In the genomic region with DNA sequence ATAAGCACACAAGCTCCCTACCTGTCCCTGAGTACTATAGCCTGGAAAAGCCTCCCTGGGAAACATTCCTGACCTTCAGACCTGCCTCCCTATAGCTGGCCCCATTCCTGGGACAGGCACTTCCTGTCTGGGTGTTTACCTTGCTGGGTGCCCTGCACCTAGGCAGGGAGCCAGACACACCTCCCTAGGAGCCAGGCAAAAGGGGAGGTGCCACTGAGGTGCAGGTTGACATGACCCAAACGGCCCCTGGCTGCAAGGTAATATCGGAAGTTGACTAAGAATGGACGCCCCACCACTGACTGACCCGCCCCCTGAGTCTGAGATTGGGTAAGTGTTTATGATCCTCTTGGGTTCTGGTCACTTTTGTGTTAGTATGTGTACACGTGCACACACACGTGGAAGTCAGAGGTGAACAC, we compare ENCODE assay signal across 9 mouse cellular contexts. TPM values are rescaled to one million over a fixed set of nuclear protein-coding genes. Genes with fewer than 3 reads are reported as not detected.
DNase-seq lines count a peak whose midpoint lies in the region; ATAC-seq and TF ChIP-seq lines count a peak whose summit lies in the region.
"Had no signal": no experiment of that assay in that cellular context is flagged by ENCODE, and none has a peak within 500 bp of the region (broad histone marks: within the 10 kb centered on the region; RNA-seq: fewer than 3 reads in every experiment).

A gene (minus strand): TSS at position 71 of the 416 bp plus-strand sequence.

- H3K9me3 ChIP-seq in kidney, embryonic 15.5 days (replicated peaks): no peaks in the 10 kb centered on the region
- no peaks in the 10 kb centered on the region for H3K9me3 ChIP-seq in liver, embryonic 15.5 days (replicated peaks)
- H3K9me3 ChIP-seq in stomach, embryonic 14.5 days (ENCODE audit: control insufficient read depth, low read depth, low read length): no peaks in the 10 kb centered on the region

- intact Hi-C loops in left cerebral cortex, adult 2 months (cut with DNase I): no loop called here

- no peak within 1 kb of the TSS for H3K4me3 ChIP-seq in left cerebral cortex, adult 2 months
- no peak within 1 kb of the TSS for H3K4me3 ChIP-seq in kidney, embryonic 15.5 days (replicated peaks)
- H3K4me3 ChIP-seq in liver, embryonic 15.5 days (replicated peaks): peak within 1 kb of the TSS; percentile 41
- peak within 1 kb of the TSS; percentile 15; the same call in 1 of the 2 replicates for H3K4me3 ChIP-seq in stomach, embryonic 14.5 days (ENCODE audit: low read depth, low read length)

- no peaks in the 10 kb centered on the region for H3K36me3 ChIP-seq in kidney, embryonic 15.5 days
- H3K36me3 ChIP-seq in liver, embryonic 15.5 days (replicated peaks): no peaks in the 10 kb centered on the region
- no peaks in the 10 kb centered on the region for H3K36me3 ChIP-seq in stomach, embryonic 14.5 days (ENCODE audit: control insufficient read depth, insufficient read depth, low read length)

- no peak for DNase-seq in left cerebral cortex, adult 2 months (ENCODE audit: extremely low spot score in 1 of 2, low spot score in 2 of 2)
- DNase-seq in left cerebral cortex, adult 9 months (ENCODE audit: low spot score in 2 of 2): no peak
- no peak for DNase-seq in gastrocnemius, postnatal 25 days
- DNase-seq in adipocyte (ENCODE audit: low spot score): no peak

- H3K4me2 ChIP-seq in kidney, embryonic 15.5 days: no peak within 1 kb of the TSS
- peak within 1 kb of the TSS; percentile 46 for H3K4me2 ChIP-seq in liver, embryonic 15.5 days
- H3K4me2 ChIP-seq in stomach, embryonic 14.5 days (replicated peaks; ENCODE audit: low read depth, low read length): peak within 1 kb of the TSS; percentile 11; the same call in 1 of the 2 replicates

- H3K27ac ChIP-seq in left cerebral cortex, adult 2 months: no peak within 1 kb of the TSS
- H3K27ac ChIP-seq in kidney, embryonic 15.5 days: peak within 1 kb of the TSS; percentile 82
- peak within 1 kb of the TSS; percentile 73 for H3K27ac ChIP-seq in liver, embryonic 15.5 days (replicated peaks)
- peak within 1 kb of the TSS; percentile 34; the same call in 1 of the 2 replicates for H3K27ac ChIP-seq in stomach, embryonic 14.5 days (ENCODE audit: low read length)

- H3K27me3 ChIP-seq in kidney, embryonic 15.5 days: no peaks in the 10 kb centered on the region
- no peaks in the 10 kb centered on the region for H3K27me3 ChIP-seq in liver, embryonic 15.5 days
- no peaks in the 10 kb centered on the region for H3K27me3 ChIP-seq in stomach, embryonic 14.5 days (ENCODE audit: control insufficient read depth, insufficient read depth, low read length)
- H3K27me3 ChIP-seq: Patski had no signal

- no peak within 1 kb of the TSS for H3K9ac ChIP-seq in kidney, embryonic 15.5 days
- H3K9ac ChIP-seq in liver, embryonic 15.5 days: no peak within 1 kb of the TSS
- H3K9ac ChIP-seq in stomach, embryonic 14.5 days (replicated peaks; ENCODE audit: low read depth, low read length): no peak within 1 kb of the TSS

- peaks cover 19% of the 10 kb centered on the region for H3K4me1 ChIP-seq in kidney, embryonic 15.5 days
- H3K4me1 ChIP-seq in liver, embryonic 15.5 days (replicated peaks): 0 out of 2 replicates have a peak, but pooled peaks cover 4% of the 10 kb centered on the region
- H3K4me1 ChIP-seq in stomach, embryonic 14.5 days (ENCODE audit: control insufficient read depth, insufficient read depth, low read length): no peaks in the 10 kb centered on the region

- ATAC-seq in kidney, embryonic 15.5 days (replicated peaks; ENCODE audit: low FRiP score): no peak; the same call in 1 of the 2 replicates
- ATAC-seq in liver, embryonic 15.5 days (ENCODE audit: insufficient read depth): peak; percentile 91
- peak; percentile 91 for ATAC-seq in stomach, embryonic 14.5 days (ENCODE audit: insufficient number of reproducible peaks, insufficient read depth, low FRiP score, low read depth)
- no peak for ATAC-seq in monocyte, adult 5-6 weeks (replicated peaks; ENCODE audit: insufficient number of reproducible peaks, low FRiP score, low TSS enrichment, poor library complexity, severe bottlenecking)

- TF ChIP-seq CTCF in left cerebral cortex, adult 2 months (IDR thresholded peaks at IDR 0.05): no peak

- 60% methylated on average over 6 of the region's 6 CpGs for WGBS in kidney, embryonic 15.5 days
- WGBS in liver, embryonic 15.5 days (ENCODE audit: insufficient replicate concordance): 49% methylated on average over 6 of the region's 6 CpGs
- WGBS in stomach, embryonic 14.5 days: 58% methylated on average over 6 of the region's 6 CpGs

RNA-seq across cellular contexts. Expression of the gene that starts here (rescaled TPM):
- total RNA-seq in left cerebral cortex, adult 2 months (2021): 100 to 1,000 TPM; 347 to 364 TPM
- polyA plus RNA-seq in kidney, embryonic 15.5 days (2015; fragmentation: Nextera tagmentation; extraction: Ambion mirVana): 1.6 and 2.2 TPM in 2 replicates
- 6.6 and 9.1 TPM in 2 replicates for polyA plus RNA-seq in liver, embryonic 15.5 days (2015; fragmentation: Nextera tagmentation; extraction: Ambion mirVana)
- polyA plus RNA-seq in stomach, embryonic 14.5 days (2014; fragmentation: Nextera tagmentation; extraction: Ambion mirVana): 7.4 and 8.9 TPM in 2 replicates
- under 1 TPM; 0.28 to 0.35 TPM for total RNA-seq in gastrocnemius, postnatal 25 days (2021)
- total RNA-seq in monocyte, adult 5-6 weeks (2017): not detected in 3 replicates

Comparison
In these comparisons a context has a peak if more than half of its experiments do, and no peak if none do; other contexts are left out.
1. RNA of the gene that starts here (total RNA-seq): 347 to 364 TPM in left cerebral cortex, adult 2 months; 0.28 to 0.35 TPM in gastrocnemius, postnatal 25 days and not detected in monocyte, adult 5-6 weeks; every median in the first group is over 100 times any median in the second.
2. H3K4me3 ChIP-seq: peak in liver, embryonic 15.5 days (single experiment) and stomach, embryonic 14.5 days (single experiment); none in left cerebral cortex, adult 2 months (single experiment) and kidney, embryonic 15.5 days (single experiment).
3. ATAC-seq: peak in liver, embryonic 15.5 days (single experiment) and stomach, embryonic 14.5 days (single experiment); none in kidney, embryonic 15.5 days (single experiment) and monocyte, adult 5-6 weeks (single experiment).